Mouse (Mus musculus) lung, embryonic 14.5 days (tissue): ENCODE results near the gene Anapc5. TPM values are rescaled to one million over a fixed set of nuclear protein-coding genes. Genes with fewer than 3 reads are reported as not detected.

Experiments
- ATAC-seq: fragments of 200-750 bp; cut with Nextera tagmentation; 2 replicates; pipeline ENCODE4 v1.8.0; 2017; ENCODE audit warnings: mild to moderate bottlenecking, moderate TSS enrichment, moderate library complexity; ENCODE audit not compliant: insufficient read depth
- DNase-seq: peaks from one replicate; pipeline ENCODE4 v3.0.0-alpha.2; 2015
- H3K27ac ChIP-seq: fragments of 300-500 bp; sonication (generic); 2 replicates; pipeline ENCODE4 v1.5.1; 2014; ENCODE audit warnings: low read depth, mild to moderate bottlenecking, moderate library complexity
- H3K27me3 ChIP-seq: fragments of 300-500 bp; sonication (generic); 2 replicates; pipeline ENCODE4 v1.6.1; 2014; ENCODE audit warnings: low read length, control low read depth; ENCODE audit not compliant: insufficient read depth
- H3K36me3 ChIP-seq: fragments of 300-500 bp; sonication (generic); 2 replicates; pipeline ENCODE4 v1.6.1; 2014; ENCODE audit warnings: control low read depth; ENCODE audit not compliant: insufficient read depth
- H3K4me1 ChIP-seq: fragments of 300-500 bp; sonication (generic); 2 replicates; pipeline ENCODE4 v1.6.1; 2014; ENCODE audit warnings: antibody characterized with exemption, control low read depth; ENCODE audit not compliant: insufficient read depth
- H3K4me2 ChIP-seq: fragments of 300-500 bp; sonication (generic); 2 replicates; pipeline ENCODE4 v1.6.1; 2014; ENCODE audit warnings: mild to moderate bottlenecking
- H3K4me3 ChIP-seq: fragments of 300-500 bp; sonication (generic); 2 replicates; pipeline ENCODE4 v1.5.1; 2014; ENCODE audit warnings: low read depth, low read length
- H3K9ac ChIP-seq: fragments of 300-500 bp; sonication (generic); 2 replicates; pipeline ENCODE4 v1.6.1; 2014
- H3K9me3 ChIP-seq: fragments of 300-500 bp; sonication (generic); 2 replicates; pipeline ENCODE4 v1.6.1; 2016; ENCODE audit warnings: low read depth, low read length, control low read depth
- CTCF ChIP-seq: IDR thresholded peaks from 2 replicates; pipeline ENCODE4 v1.5.1; 2016; ENCODE audit warnings: antibody characterized with exemption, low read depth
- whole genome bisulfite sequencing: fragments of 180-500 bp; shearing (Covaris S2); extraction: QIAGEN DNeasy Blood & Tissue Kit; methylation state at CpG from one replicate; pipeline ENCODE4 v1.1.7; 2014; 5-methylcytosine and 5-hydroxymethylcytosine counted together
- polyA plus RNA-seq: library from polyadenylated mRNA; unstranded; fragments of >200 nt; fragmentation: Nextera tagmentation; extraction: Ambion mirVana; gene quantifications from 2 replicates; pipeline ENCODE4 v1.2.1, GENCODE M21; 2014

The Anapc5 gene
- polyA plus RNA-seq, 1 experiment from 2014 or later, result 472 TPM

GRCm38 (mm10) chr5:122743880-122744422 lies 77.2 kb downstream of the Anapc5 start:
- ATAC-seq (no peak), DNase-seq (no peak)
- 75% methylated on average over 13 of the region's 13 CpGs for WGBS
- H3K4me3 ChIP-seq, result no peak overlapping the region
- H3K4me1 ChIP-seq, result no peaks in the 10 kb centered on the region
- H3K27me3 ChIP-seq, result no peaks in the 10 kb centered on the region
- H3K4me2 ChIP-seq, result no peak overlapping the region
- H3K27ac ChIP-seq, result no peak overlapping the region
- H3K9ac ChIP-seq, result no peak overlapping the region
- no peaks in the 10 kb centered on the region for H3K9me3 ChIP-seq
- H3K36me3 ChIP-seq, result peaks cover 65% of the 10 kb centered on the region
- TF ChIP-seq CTCF, result no peak

Other genes starting within 250 kb of the Anapc5 start
- gene Ift81, start 206.8 kb downstream of the Anapc5 start, polyA plus RNA-seq, result 38.4 and 39.6 TPM in 2 replicates
- 1.3 and 2.7 TPM in 2 replicates for gene P2rx7, start 177.4 kb downstream of the Anapc5 start, polyA plus RNA-seq
- gene P2rx4, start 113.8 kb downstream of the Anapc5 start, polyA plus RNA-seq, result 13.1 and 15.7 TPM in 2 replicates
- 35.8 and 36.2 TPM in 2 replicates for gene Camkk2, start 41.9 kb downstream of the Anapc5 start, polyA plus RNA-seq
- gene Rnf34, start 28.7 kb upstream of the Anapc5 start, polyA plus RNA-seq, result 29.8 and 33.5 TPM in 2 replicates
- gene Kdm2b, start 168.5 kb upstream of the Anapc5 start, polyA plus RNA-seq, result 38.5 and 46.7 TPM in 2 replicates
- 16.8 and 18.2 TPM in 2 replicates for gene Orai1, start 193.7 kb upstream of the Anapc5 start, polyA plus RNA-seq
- 0.72 TPM in 1 of 2 replicates, not detected in the other for gene Morn3, start 225.7 kb upstream of the Anapc5 start, polyA plus RNA-seq
- 8.2 and 10.0 TPM in 2 replicates for gene Tmem120b, start 247.1 kb upstream of the Anapc5 start, polyA plus RNA-seq